13 mouse cellular contexts compared by ENCODE assay signal in genomic region chr4:129021886-129022285, GRCm38 (mm10).
"Had no signal": no experiment of that assay in that cellular context is flagged by ENCODE, and none has a peak within 500 bp of the region (broad histone marks: within the 10 kb centered on the region; RNA-seq: fewer than 3 reads in every experiment).

No protein-coding gene starts in this region.

- H3K36me3 ChIP-seq: kidney, embryonic 15.5 days; limb, embryonic 13.5 days; midbrain, embryonic 13.5 days; neural tube, embryonic 15.5 days had no signal

- H3K27me3 ChIP-seq: kidney, embryonic 15.5 days; limb, embryonic 13.5 days; midbrain, embryonic 13.5 days; neural tube, embryonic 15.5 days had no signal

- ATAC-seq: midbrain, embryonic 13.5 days had no signal

- H3K9me3 ChIP-seq: kidney, embryonic 15.5 days; limb, embryonic 13.5 days; midbrain, embryonic 13.5 days; neural tube, embryonic 15.5 days had no signal

- H3K9ac ChIP-seq: kidney, embryonic 15.5 days; limb, embryonic 13.5 days; liver, embryonic 14.5 days; midbrain, embryonic 13.5 days; neural tube, embryonic 15.5 days had no signal

- DNase-seq: kidney, adult 2 months; kidney, postnatal 14 days; left cerebral cortex, postnatal 4 days; right cerebral cortex, adult 18-20 months; right cerebral cortex, postnatal 25 days; spleen, adult 18-20 months; thymus, adult 18-20 months; thymus, postnatal 14 days had no signal

- H3K27ac ChIP-seq: kidney, embryonic 15.5 days; limb, embryonic 13.5 days; liver, embryonic 14.5 days; midbrain, embryonic 13.5 days; neural tube, embryonic 15.5 days had no signal

- H3K4me3 ChIP-seq: kidney, embryonic 15.5 days; limb, embryonic 13.5 days; midbrain, embryonic 13.5 days; neural tube, embryonic 15.5 days had no signal

- H3K4me2 ChIP-seq: kidney, embryonic 15.5 days; limb, embryonic 13.5 days; midbrain, embryonic 13.5 days; neural tube, embryonic 15.5 days had no signal
